Mouse (Mus musculus): ENCODE data around the gene Gm11559.
"Not testable (repeated sequence)": the region's sequence is repeated elsewhere in the genome, so short reads cannot be mapped to it uniquely, and the experiment has no call there.

Gene Gm11559

GRCm38 (mm10) chr11:99864176-99864575 is at the start of gene Gm11559:
Gm11559 (plus strand) TSS chr11:99864476.
- not testable (repeated sequence) for DNase-seq (ENCODE audit: low spot score)

- DNase-seq (ENCODE audit: low spot score), result not testable (repeated sequence)
Measured at GRCm38 (mm10) chr11:99815566-99815965, 48.7 kb upstream of the Gm11559 start, which contains the start of gene Gm11564. Gm11564 (minus strand) TSS chr11:99815666.

- DNase-seq (ENCODE audit: low spot score), result no peak
Measured at GRCm38 (mm10) chr11:99837966-99838365, 26.3 kb upstream of the Gm11559 start, which contains the start of gene 2300003K06Rik. 2300003K06Rik (minus strand) TSS chr11:99838066.

GRCm38 (mm10) chr11:99842185-99842584 is 22.1 kb upstream of the Gm11559 start:
- DNase-seq (ENCODE audit: low spot score), result no peak

- no peak for DNase-seq (ENCODE audit: low spot score)
Measured at GRCm38 (mm10) chr11:99846746-99847145, 17.5 kb upstream of the Gm11559 start.

- DNase-seq (ENCODE audit: low spot score), result no peak
Measured at GRCm38 (mm10) chr11:99851508-99851907, 12.8 kb upstream of the Gm11559 start, which contains the start of gene Krtap4-16. Krtap4-16 (minus strand) TSS chr11:99851608.

GRCm38 (mm10) chr11:99854121-99854520 is 10.2 kb upstream of the Gm11559 start:
- DNase-seq (ENCODE audit: low spot score), result no peak

GRCm38 (mm10) chr11:99857617-99858016 is 6.7 kb upstream of the Gm11559 start, which contains the start of gene Gm11568:
Gm11568 (plus strand) TSS chr11:99857917.
- DNase-seq (ENCODE audit: low spot score), result no peak

GRCm38 (mm10) chr11:99858761-99859160 is 5.5 kb upstream of the Gm11559 start:
- DNase-seq (ENCODE audit: low spot score), result no peak

- not testable (repeated sequence) for DNase-seq (ENCODE audit: low spot score)
Measured at GRCm38 (mm10) chr11:99873089-99873488, 8.8 kb downstream of the Gm11559 start, which contains the start of gene Krtap9-1. Krtap9-1 (plus strand) TSS chr11:99873389.

GRCm38 (mm10) chr11:99878887-99879286 is 14.6 kb downstream of the Gm11559 start, which contains the start of gene Gm11567:
Gm11567 (plus strand) TSS chr11:99879187.
- not testable (repeated sequence) for DNase-seq (ENCODE audit: low spot score)

GRCm38 (mm10) chr11:99907620-99908019 is 43.3 kb downstream of the Gm11559 start, which contains the start of gene Krtap31-1:
Krtap31-1 (plus strand) TSS chr11:99907920.
- no peak for DNase-seq (ENCODE audit: low spot score)

- no peak for DNase-seq (ENCODE audit: low spot score)
Measured at GRCm38 (mm10) chr11:99914451-99914850, 50.2 kb downstream of the Gm11559 start, which contains the start of gene Gm11565. Gm11565 (plus strand) TSS chr11:99914751.
